Mouse (Mus musculus) MEL (cell line): ENCODE data around the gene Rps6kc1. TPM values are rescaled to one million over a fixed set of nuclear protein-coding genes. Genes with fewer than 3 reads are reported as not detected.

Experiments
- DNase-seq: peaks from one replicate; pipeline ENCODE4 v3.0.0; 2011; ENCODE audit warnings: low read depth, low spot score
- H3K27ac ChIP-seq: 2 replicates; pipeline ENCODE4 v1.5.1; 2012; ENCODE audit warnings: low read depth, mild to moderate bottlenecking, control low read depth, low read length, moderate library complexity; ENCODE audit not compliant: control insufficient read depth
- H3K27me3 ChIP-seq, 2 experiments: fragments of 150-350 bp in 1 of 2; sonication (generic) in 1 of 2; 2 replicates each; pipeline ENCODE4 v1.6.1; 2012; ENCODE audit warnings: low read length in 2 of 2, mild to moderate bottlenecking in 2 of 2, improper control_type of control experiment in 1 of 2, moderate library complexity in 1 of 2; ENCODE audit not compliant: insufficient read depth in 2 of 2, control insufficient read depth in 1 of 2
- H3K36me3 ChIP-seq, 2 experiments: 2 replicates each; pipeline ENCODE4 v1.6.1; 2012 to 2014; ENCODE audit warnings: low read length in 2 of 2, improper control_type of control experiment in 1 of 2, inconsistent platforms in 1 of 2, mild to moderate bottlenecking in 1 of 2; ENCODE audit not compliant: insufficient read depth in 2 of 2, control insufficient read depth in 1 of 2
- H3K4me1 ChIP-seq, 2 experiments: fragments of 150-350 bp in 1 of 2; sonication (generic) in 1 of 2; 2 replicates each; pipeline ENCODE4 v1.6.1; 2012; ENCODE audit warnings: low read length in 2 of 2, improper control_type of control experiment in 1 of 2, mild to moderate bottlenecking in 1 of 2; ENCODE audit not compliant: insufficient read depth in 2 of 2, control insufficient read depth in 1 of 2
- H3K4me3 ChIP-seq, 2 experiments: fragments of 150-350 bp in 1 of 2; sonication (generic) in 1 of 2; 2 replicates each; pipeline ENCODE4 v1.5.1; 2012; ENCODE audit warnings: low read depth in 2 of 2, low read length in 2 of 2, mild to moderate bottlenecking in 2 of 2, moderate library complexity in 2 of 2, control low read depth in 1 of 2, improper control_type of control experiment in 1 of 2; ENCODE audit not compliant: control insufficient read depth in 1 of 2, insufficient read depth in 1 of 2
- H3K79me2 ChIP-seq: 2 replicates; pipeline ENCODE4 v1.6.1; 2012; ENCODE audit warnings: mild to moderate bottlenecking, low read length, moderate library complexity; ENCODE audit not compliant: control insufficient read depth, poor library complexity, insufficient read depth
- H3K9ac ChIP-seq: 2 replicates; pipeline ENCODE4 v1.6.1; 2012; ENCODE audit warnings: low read depth, mild to moderate bottlenecking, control low read depth, low read length, moderate library complexity; ENCODE audit not compliant: control insufficient read depth, poor library complexity, severe bottlenecking
- H3K9me3 ChIP-seq: fragments of 150-350 bp; sonication (generic); replicated peaks from 2 replicates; pipeline ENCODE4 v1.6.1; 2012; ENCODE audit warnings: mild to moderate bottlenecking, low read length, improper control_type of control experiment, moderate library complexity; ENCODE audit not compliant: insufficient read depth
- CTCF ChIP-seq, 3 experiments: IDR thresholded peaks in 2 of 3; conservative IDR thresholded peaks in 1 of 3; 2 replicates each; pipeline ENCODE4 v1.5.1; 2011 to 2012; ENCODE audit warnings: low read length in 3 of 3, low read depth in 2 of 3, mild to moderate bottlenecking in 2 of 3, improper control_type of control experiment in 1 of 3, inconsistent platforms in 1 of 3, mixed read lengths in 1 of 3, moderate library complexity in 1 of 3; ENCODE audit not compliant: control insufficient read depth in 1 of 3, insufficient read depth in 1 of 3, poor library complexity in 1 of 3, severe bottlenecking in 1 of 3
- ETS1 ChIP-seq: IDR thresholded peaks from 2 replicates; pipeline ENCODE4 v1.6.1; 2012; ENCODE audit warnings: low read depth, mild to moderate bottlenecking, inconsistent platforms, low read length, improper control_type of control experiment, moderate library complexity
- JUND ChIP-seq: IDR thresholded peaks from 2 replicates; pipeline ENCODE4 v1.6.1; 2011; ENCODE audit warnings: low read depth, mild to moderate bottlenecking, improper control_type of control experiment, low read length
- KAT2A ChIP-seq: conservative IDR thresholded peaks from 2 replicates; pipeline ENCODE4 v1.6.1; 2012; ENCODE audit warnings: low read depth, low read length, improper control_type of control experiment, inconsistent platforms
- MYC ChIP-seq: IDR thresholded peaks from 2 replicates; pipeline ENCODE4 v1.6.1; 2011; ENCODE audit warnings: low read depth, mild to moderate bottlenecking, low read length, improper control_type of control experiment, moderate library complexity
- NRF1 ChIP-seq: IDR thresholded peaks from 2 replicates; pipeline ENCODE4 v1.6.1; 2014; ENCODE audit warnings: low read depth, mild to moderate bottlenecking, inconsistent platforms, low read length, improper control_type of control experiment, moderate library complexity; ENCODE audit not compliant: poor library complexity, insufficient read depth, severe bottlenecking
- POLR2AphosphoS2 ChIP-seq: IDR thresholded peaks from 2 replicates; pipeline ENCODE4 v1.6.1; 2011; ENCODE audit warnings: low read length, improper control_type of control experiment
- TAL1 ChIP-seq: IDR thresholded peaks from 2 replicates; pipeline ENCODE4 v1.6.1; 2012; ENCODE audit warnings: mild to moderate bottlenecking, inconsistent platforms, low read length, moderate library complexity, mixed read lengths
- UBTF ChIP-seq: IDR thresholded peaks from 2 replicates; pipeline ENCODE4 v1.6.1; 2012; ENCODE audit warnings: low read depth, mild to moderate bottlenecking, inconsistent platforms, low read length, improper control_type of control experiment, moderate library complexity, borderline replicate concordance; ENCODE audit not compliant: insufficient read depth
- USF2 ChIP-seq, 2 experiments: IDR thresholded peaks; 2 replicates each; pipeline ENCODE4 v1.6.1; 2011 to 2012; ENCODE audit warnings: improper control_type of control experiment in 2 of 2, low read length in 2 of 2, borderline replicate concordance in 1 of 2, inconsistent platforms in 1 of 2, low read depth in 1 of 2, mild to moderate bottlenecking in 1 of 2; ENCODE audit not compliant: insufficient read depth in 1 of 2
- ZMIZ1 ChIP-seq: IDR thresholded peaks from 2 replicates; pipeline ENCODE4 v1.6.1; 2012; ENCODE audit warnings: low read depth, mild to moderate bottlenecking, inconsistent platforms, low read length, improper control_type of control experiment, moderate library complexity
- ZNF384 ChIP-seq: IDR thresholded peaks from 2 replicates; pipeline ENCODE4 v1.6.1; 2012; ENCODE audit warnings: low read depth, mild to moderate bottlenecking, inconsistent platforms, low read length, improper control_type of control experiment
- polyA plus RNA-seq, 2 experiments: library from polyadenylated mRNA; stranded (reverse) in 1 of 2; unstranded in 1 of 2; fragments of >175 nt in 1 of 2; fragments of >200 nt in 1 of 2; gene quantifications; 2 replicates each; pipeline versions ENCODE4 v1.2.1 to v1.2.4; 2012; ENCODE audit warnings: low replicate concordance in 2 of 2, low read depth in 1 of 2; ENCODE audit not compliant: insufficient read length in 2 of 2, insufficient read depth in 1 of 2, missing spikeins in 1 of 2
- total RNA-seq: library from RNA; depleted of rRNA; stranded (reverse); fragments of 300-350 nt; gene quantifications from 2 replicates; pipeline ENCODE4 v1.2.3, GENCODE M21; 2012

The Rps6kc1 gene
- total and polyA plus RNA-seq, 3 experiments, result 26.2 to 26.5 TPM; not detected in 1

DNA sequence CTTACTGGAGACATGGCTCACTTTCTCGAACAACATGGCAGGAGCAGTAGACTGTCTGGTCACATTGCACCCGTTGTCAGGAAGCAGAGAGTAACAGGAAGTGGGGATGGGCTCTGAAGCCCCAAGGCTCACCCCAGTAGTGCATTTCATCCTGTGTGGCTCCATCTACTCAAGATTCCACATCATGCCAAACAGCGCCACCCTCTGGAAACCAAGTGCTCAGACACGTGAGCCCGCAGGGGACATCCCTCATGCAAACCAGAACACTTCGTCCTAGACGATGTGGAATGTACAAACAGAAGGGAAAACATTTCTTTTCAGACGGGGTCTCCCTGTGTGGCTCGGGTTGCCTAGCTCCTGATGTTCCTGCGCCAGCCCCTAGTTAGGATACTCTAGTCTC is 162.6 kb downstream of the Rps6kc1 start:
- Histone ChIP-seq H3K9me3 (no peaks in the 10 kb centered on the region), H3K79me2 (no peaks in the 10 kb centered on the region), H3K4me3 (no peak overlapping the region), H3K27me3 (no peaks in the 10 kb centered on the region), H3K36me3 (no peaks in the 10 kb centered on the region), H3K9ac (no peak overlapping the region), H3K27ac (no peak overlapping the region), H3K4me1 (no peaks in the 10 kb centered on the region)
- TF ChIP-seq ZNF384, result no peak
- peak; percentile 2 to 22 (median 10); a peak in 1 of 6 replicates for TF ChIP-seq CTCF (IDR thresholded peaks at IDR 0.05 in 2 of 3, conservative IDR thresholded peaks at IDR 0.05 in 1 of 3; ENCODE audit: control insufficient read depth in 1 of 3, insufficient read depth in 1 of 3, low read depth in 2 of 3, low read length in 3 of 3, poor library complexity in 1 of 3, severe bottlenecking in 1 of 3)
- no peak for DNase-seq

DNA sequence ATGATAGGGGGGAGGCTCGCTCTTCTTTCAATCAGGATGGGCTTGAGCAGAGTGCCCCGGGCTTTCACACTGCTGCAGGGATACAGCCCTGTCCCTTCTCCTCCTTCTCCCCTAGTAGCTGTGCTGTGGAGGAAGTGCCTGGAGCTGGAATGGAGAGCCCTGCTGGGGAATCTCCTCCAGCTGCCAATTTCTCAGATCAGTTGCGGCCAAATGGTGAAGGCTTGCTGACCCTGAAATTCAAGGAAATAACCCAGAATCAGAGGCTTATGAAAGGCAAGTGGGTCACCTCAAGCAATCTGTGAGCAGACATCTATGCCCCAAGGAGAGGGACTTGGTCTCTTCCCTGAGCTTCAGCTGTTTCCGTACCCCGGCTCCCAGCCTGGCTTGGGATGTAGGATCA is 170.1 kb downstream of the Rps6kc1 start:
- no peak for TF ChIP-seq ZNF384
- no peak for TF ChIP-seq UBTF
- Histone ChIP-seq H3K79me2 (no peaks in the 10 kb centered on the region), H3K9me3 (no peaks in the 10 kb centered on the region), H3K36me3 (no peaks in the 10 kb centered on the region), H3K27me3 (no peaks in the 10 kb centered on the region), H3K4me3 (no peak overlapping the region), H3K9ac (no peak overlapping the region), H3K27ac (no peak overlapping the region), H3K4me1 (no peaks in the 10 kb centered on the region)
- no peak for DNase-seq

- Histone ChIP-seq H3K9me3 (no peaks in the 10 kb centered on the region), H3K79me2 (no peaks in the 10 kb centered on the region), H3K4me1 (no peaks in the 10 kb centered on the region), H3K27me3 (no peaks in the 10 kb centered on the region), H3K36me3 (no peaks in the 10 kb centered on the region), H3K27ac (no peak overlapping the region), H3K4me3 (no peak overlapping the region), H3K9ac (no peak overlapping the region)
- no peak for DNase-seq
- TF ChIP-seq POLR2AphosphoS2 (no peak), ZMIZ1 (no peak), USF2 (IDR thresholded peaks at IDR 0.05; ENCODE audit: borderline replicate concordance in 1 of 2, insufficient read depth in 1 of 2, low read depth in 1 of 2, low read length in 2 of 2) (no peak), MYC (no peak), ETS1 (no peak), JUND (no peak), TAL1 (no peak), KAT2A (no peak), NRF1 (no peak)
These were observed 178.8 kb downstream of the Rps6kc1 start for GRCm38 (mm10) chr1:190732803-190733202.
